Mouse (Mus musculus) lung, embryonic 15.5 days (tissue): Measurements from ENCODE around the gene AC109138.7. TPM values are rescaled to one million over a fixed set of nuclear protein-coding genes. Genes with fewer than 3 reads are reported as not detected.

Experiments used
- ATAC-seq: fragments of 200-750 bp; cut with Nextera tagmentation; 2 replicates; pipeline ENCODE4 v1.8.0; 2017; ENCODE audit warnings: moderate number of reproducible peaks, borderline replicate concordance; ENCODE audit not compliant: low FRiP score, low TSS enrichment; ENCODE audit errors: extremely low read depth
- H3K27ac ChIP-seq: fragments of 300-500 bp; sonication (generic); 2 replicates; pipeline ENCODE4 v1.5.1; 2015; ENCODE audit warnings: moderate library complexity, mild to moderate bottlenecking, inconsistent platforms
- H3K27me3 ChIP-seq: fragments of 300-500 bp; sonication (generic); 2 replicates; pipeline ENCODE4 v1.6.1; 2015; ENCODE audit warnings: inconsistent platforms
- H3K36me3 ChIP-seq: fragments of 300-500 bp; sonication (generic); 2 replicates; pipeline ENCODE4 v1.6.1; 2015; ENCODE audit warnings: inconsistent platforms
- H3K4me1 ChIP-seq: fragments of 300-500 bp; sonication (generic); 2 replicates; pipeline ENCODE4 v1.6.1; 2015; ENCODE audit warnings: inconsistent platforms
- H3K4me2 ChIP-seq: fragments of 300-500 bp; sonication (generic); 2 replicates; pipeline ENCODE4 v1.6.1; 2015; ENCODE audit warnings: inconsistent platforms, mild to moderate bottlenecking, moderate library complexity
- H3K4me3 ChIP-seq: fragments of 300-500 bp; sonication (generic); 2 replicates; pipeline ENCODE4 v1.5.1; 2015; ENCODE audit warnings: mild to moderate bottlenecking, inconsistent platforms
- H3K9ac ChIP-seq: fragments of 300-500 bp; sonication (generic); 2 replicates; pipeline ENCODE4 v1.6.1; 2015; ENCODE audit warnings: inconsistent platforms
- H3K9me3 ChIP-seq: fragments of 300-500 bp; sonication (generic); 2 replicates; pipeline ENCODE4 v1.6.1; 2016; ENCODE audit warnings: inconsistent platforms
- WGBS: fragments of 180-500 bp; shearing (Covaris S2); methylation state at CpG from one replicate; pipeline ENCODE4 v1.1.7; 2015; 5-methylcytosine and 5-hydroxymethylcytosine counted together
- microRNA-seq: library from miRNA; unstranded; fragments of <30 nt; microRNA quantifications from one replicate; pipeline ENCODE4, GENCODE M21; 2016
- polyA plus RNA-seq: library from polyadenylated mRNA; unstranded; fragments of >200 nt; fragmentation: Nextera tagmentation; extraction: Ambion mirVana; gene quantifications from 2 replicates; pipeline ENCODE4 v1.2.1, GENCODE M21; 2015

The AC109138.7 gene
- polyA plus RNA-seq, 1 experiment from 2014 or later = not detected

GRCm38 (mm10) chr19:4262756-4263155 is 48.6 kb downstream of the AC109138.7 start:
- WGBS = 53% methylated on average over 6 of the region's 6 CpGs
- no peak for ATAC-seq
- no peak overlapping the region for H3K4me3 ChIP-seq
- H3K9me3 ChIP-seq = no peaks in the 10 kb centered on the region
- H3K27me3 ChIP-seq = no peaks in the 10 kb centered on the region
- H3K27ac ChIP-seq = no peak overlapping the region
- no peaks in the 10 kb centered on the region for H3K36me3 ChIP-seq
- peaks cover 5% of the 10 kb centered on the region for H3K4me1 ChIP-seq
- no peak overlapping the region for H3K4me2 ChIP-seq
- no peak overlapping the region for H3K9ac ChIP-seq

- 55% methylated on average over 14 of the region's 14 CpGs for WGBS
- H3K27me3 ChIP-seq = no peaks in the 10 kb centered on the region
- H3K4me2 ChIP-seq = no peak overlapping the region
- no peaks in the 10 kb centered on the region for H3K9me3 ChIP-seq
- H3K4me1 ChIP-seq = 0 out of 2 replicates have a peak, but pooled peaks cover 7% of the 10 kb centered on the region
- no peak overlapping the region for H3K4me3 ChIP-seq
- H3K9ac ChIP-seq = no peak overlapping the region
- no peak overlapping the region for H3K27ac ChIP-seq
- ATAC-seq = peak; percentile 25
- no peaks in the 10 kb centered on the region for H3K36me3 ChIP-seq
Measured at GRCm38 (mm10) chr19:4263702-4264101, 49.5 kb downstream of the AC109138.7 start.

GRCm38 (mm10) chr19:4264171-4264780 is 50.1 kb downstream of the AC109138.7 start:
- no peak overlapping the region for H3K4me3 ChIP-seq
- no peak overlapping the region for H3K27ac ChIP-seq
- no peak overlapping the region for H3K4me2 ChIP-seq
- H3K9ac ChIP-seq = no peak overlapping the region
- ATAC-seq = no peak
- 94% methylated on average over 6 of the region's 6 CpGs for WGBS
- H3K36me3 ChIP-seq = no peaks in the 10 kb centered on the region
- H3K27me3 ChIP-seq = no peaks in the 10 kb centered on the region
- no peaks in the 10 kb centered on the region for H3K9me3 ChIP-seq
- H3K4me1 ChIP-seq = 0 out of 2 replicates have a peak, but pooled peaks cover 9% of the 10 kb centered on the region

- H3K4me3 ChIP-seq = no peak overlapping the region
- H3K27ac ChIP-seq = no peak overlapping the region
- no peak for ATAC-seq
- H3K4me1 ChIP-seq = 0 out of 2 replicates have a peak, but pooled peaks cover 9% of the 10 kb centered on the region
- WGBS = 59% methylated on average over 4 of the region's 4 CpGs
- H3K4me2 ChIP-seq = no peak overlapping the region
- H3K9me3 ChIP-seq = no peaks in the 10 kb centered on the region
- H3K27me3 ChIP-seq = no peaks in the 10 kb centered on the region
- no peak overlapping the region for H3K9ac ChIP-seq
- H3K36me3 ChIP-seq = no peaks in the 10 kb centered on the region
Measured at GRCm38 (mm10) chr19:4265956-4266355, 51.8 kb downstream of the AC109138.7 start.

- WGBS = 6% methylated on average over 46 of the region's 46 CpGs
- Histone ChIP-seq H3K27ac (0 out of 2 replicates have a peak within 1 kb of the TSS, but pooled peaks have one; percentile 8), H3K36me3 (no peaks in the 10 kb centered on the region), H3K9ac (peak within 1 kb of the TSS; percentile 42), H3K4me3 (peak within 1 kb of the TSS; percentile 50), H3K4me1 (0 out of 2 replicates have a peak, but pooled peaks cover 9% of the 10 kb centered on the region), H3K27me3 (no peaks in the 10 kb centered on the region), H3K9me3 (no peaks in the 10 kb centered on the region), H3K4me2 (peak within 1 kb of the TSS; percentile 67)
- peak; percentile 85 for ATAC-seq
Measured at GRCm38 (mm10) chr19:4268566-4269361, 54.6 kb downstream of the AC109138.7 start, which contains the start of gene Ssh3. Gene Ssh3 (minus strand): TSS chr19:4269180.

DNA sequence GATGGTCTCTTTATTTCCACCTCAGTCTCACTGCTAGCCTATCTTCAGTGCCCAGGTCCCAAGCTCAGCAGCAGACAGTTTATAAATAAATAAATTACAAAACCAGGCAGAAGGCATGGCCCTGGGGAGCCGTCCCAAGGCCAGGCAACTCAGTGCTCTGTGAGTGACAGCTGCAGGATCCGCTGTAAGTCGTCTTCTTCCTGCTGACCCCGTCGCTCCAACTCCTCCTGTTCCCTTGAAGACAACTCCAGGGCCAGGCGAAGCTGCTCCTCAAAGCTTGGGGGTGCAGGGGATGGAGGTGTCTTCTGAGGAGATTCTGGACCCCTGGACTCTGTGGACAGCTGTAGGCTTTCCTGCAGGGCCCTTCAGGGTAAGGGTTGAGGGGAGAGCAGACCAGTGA is 56.0 kb downstream of the AC109138.7 start:
- no peak overlapping the region for H3K4me2 ChIP-seq
- 0 out of 2 replicates have a peak, but pooled peaks cover 9% of the 10 kb centered on the region for H3K4me1 ChIP-seq
- H3K27ac ChIP-seq = no peak overlapping the region
- H3K9ac ChIP-seq = no peak overlapping the region
- H3K4me3 ChIP-seq = no peak overlapping the region
- H3K36me3 ChIP-seq = no peaks in the 10 kb centered on the region
- 58% methylated on average over 6 of the region's 6 CpGs for WGBS
- H3K9me3 ChIP-seq = no peaks in the 10 kb centered on the region
- no peaks in the 10 kb centered on the region for H3K27me3 ChIP-seq
- no peak for ATAC-seq

DNA sequence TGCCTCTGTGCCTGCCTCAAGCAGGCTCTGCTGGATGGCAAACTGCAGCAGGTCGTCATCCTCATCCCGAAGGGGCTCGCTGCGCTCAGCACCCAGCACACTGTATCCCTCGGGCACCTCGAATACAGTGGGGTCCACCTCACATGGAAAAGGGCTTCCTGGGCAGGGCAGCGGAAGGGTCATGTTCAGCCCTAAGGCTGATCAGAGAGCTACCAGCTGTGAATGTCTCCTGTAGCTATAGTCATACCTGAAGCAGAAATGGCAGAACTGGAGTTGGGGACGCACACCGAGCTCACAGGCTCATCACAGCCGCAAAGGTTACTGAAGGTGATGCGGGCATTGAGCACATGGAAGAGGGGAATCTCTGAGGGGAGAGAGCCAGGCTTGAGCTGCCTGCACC is 56.8 kb downstream of the AC109138.7 start:
- Histone ChIP-seq H3K27ac (no peak overlapping the region), H3K4me2 (no peak overlapping the region), H3K4me1 (0 out of 2 replicates have a peak, but pooled peaks cover 9% of the 10 kb centered on the region), H3K4me3 (no peak overlapping the region), H3K9ac (no peak overlapping the region), H3K27me3 (no peaks in the 10 kb centered on the region), H3K36me3 (no peaks in the 10 kb centered on the region), H3K9me3 (no peaks in the 10 kb centered on the region)
- 92% methylated on average over 11 of the region's 11 CpGs for WGBS
- no peak for ATAC-seq

DNA sequence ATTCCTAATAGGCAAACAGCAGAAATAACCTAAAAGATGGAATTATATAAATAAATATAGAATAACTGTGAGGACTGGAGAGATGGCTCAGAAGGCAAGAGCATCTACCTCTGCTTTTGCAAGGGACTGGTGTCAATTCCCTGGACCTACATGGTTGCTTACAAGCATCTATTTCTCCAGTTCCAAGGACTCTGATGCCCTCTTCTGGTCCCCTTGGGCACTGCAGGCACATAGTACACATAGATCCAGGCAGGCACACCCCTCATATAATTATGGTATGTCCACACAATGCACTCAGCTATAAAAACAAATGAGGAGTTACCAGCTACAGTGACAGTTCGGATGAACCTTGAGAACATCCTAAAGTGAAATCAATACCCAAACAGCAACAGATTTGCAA is 65.3 kb downstream of the AC109138.7 start:
- Histone ChIP-seq H3K27ac (no peak overlapping the region), H3K9me3 (no peaks in the 10 kb centered on the region), H3K27me3 (no peaks in the 10 kb centered on the region), H3K36me3 (0 out of 2 replicates have a peak, but pooled peaks cover 2% of the 10 kb centered on the region), H3K4me1 (peaks cover 10% of the 10 kb centered on the region), H3K4me2 (no peak overlapping the region), H3K4me3 (no peak overlapping the region), H3K9ac (no peak overlapping the region)
- ATAC-seq = no peak
- WGBS = 93% methylated on average over 1 of the region's 1 CpGs

DNA sequence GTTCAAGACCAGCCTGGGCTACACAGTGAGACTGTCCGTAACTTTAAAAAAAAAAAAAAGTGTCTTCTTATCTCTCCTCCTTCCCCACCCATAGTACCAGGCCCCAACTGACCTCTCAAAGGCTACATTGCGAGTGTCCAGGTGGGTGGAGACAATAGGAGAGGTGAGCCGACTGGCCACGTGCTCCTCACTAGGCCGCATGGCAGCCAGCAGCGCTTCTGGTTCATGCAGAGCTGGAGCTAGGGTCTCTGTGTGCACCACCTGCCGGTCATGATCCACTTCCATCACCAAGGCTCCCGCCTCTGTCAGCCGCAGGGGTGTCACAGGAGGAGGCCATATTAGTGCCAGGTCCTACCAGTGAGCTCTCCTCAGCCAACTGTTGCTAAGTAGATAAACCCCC is 66.3 kb downstream of the AC109138.7 start:
- H3K27me3 ChIP-seq = no peaks in the 10 kb centered on the region
- WGBS = 94% methylated on average over 9 of the region's 9 CpGs
- ATAC-seq = no peak
- H3K9me3 ChIP-seq = no peaks in the 10 kb centered on the region
- H3K27ac ChIP-seq = no peak overlapping the region
- peaks cover 3% of the 10 kb centered on the region; the same call in 1 of the 2 replicates for H3K36me3 ChIP-seq
- no peak overlapping the region for H3K4me3 ChIP-seq
- no peak overlapping the region for H3K4me2 ChIP-seq
- H3K4me1 ChIP-seq = peaks cover 10% of the 10 kb centered on the region
- H3K9ac ChIP-seq = no peak overlapping the region

Small RNA genes within 50 kb of the gene (microRNA-seq; reads per million reads assigned to microRNA genes)
- not detected for gene Gm26115
- gene Mir6985 = not detected

Other genes with a start within 250 kb of the AC109138.7 start
- gene Aldh3b2, start 242.0 kb upstream of the AC109138.7 start, polyA plus RNA-seq = 1.3 and 1.5 TPM in 2 replicates
- 11.1 and 12.5 TPM in 2 replicates for gene Acy3, start 227.8 kb upstream of the AC109138.7 start, polyA plus RNA-seq
- gene Tbx10, start 221.6 kb upstream of the AC109138.7 start, polyA plus RNA-seq = not detected in 2 replicates
- gene Nudt8, start 213.8 kb upstream of the AC109138.7 start, polyA plus RNA-seq = 25.9 and 28.0 TPM in 2 replicates
- 2.3 and 2.4 TPM in 2 replicates for gene Gm49405, start 213.7 kb upstream of the AC109138.7 start, polyA plus RNA-seq
- gene Doc2g, start 211.0 kb upstream of the AC109138.7 start, polyA plus RNA-seq = 3.6 and 4.9 TPM in 2 replicates
- 191 and 199 TPM in 2 replicates for gene Ndufv1, start 201.6 kb upstream of the AC109138.7 start, polyA plus RNA-seq
- gene Gstp1, start 176.4 kb upstream of the AC109138.7 start, polyA plus RNA-seq = 470 and 486 TPM in 2 replicates
- 3.9 and 5.2 TPM in 2 replicates for gene Gstp2, start 168.3 kb upstream of the AC109138.7 start, polyA plus RNA-seq
- gene Gstp3, start 154.8 kb upstream of the AC109138.7 start, polyA plus RNA-seq = 0.22 and 0.83 TPM in 2 replicates
- gene Cabp2, start 132.8 kb upstream of the AC109138.7 start, polyA plus RNA-seq = not detected in 2 replicates
- gene Cdk2ap2, start 117.2 kb upstream of the AC109138.7 start, polyA plus RNA-seq = 100 and 103 TPM in 2 replicates
- 12.5 and 13.8 TPM in 2 replicates for gene Pitpnm1, start 114.4 kb upstream of the AC109138.7 start, polyA plus RNA-seq
- 104 and 106 TPM in 2 replicates for gene Aip, start 88.5 kb upstream of the AC109138.7 start, polyA plus RNA-seq
- gene Gpr152, start 74.6 kb upstream of the AC109138.7 start, polyA plus RNA-seq = not detected in 2 replicates
- gene Cabp4, start 70.3 kb upstream of the AC109138.7 start, polyA plus RNA-seq = 0.11 TPM in 1 of 2 replicates, not detected in the other
- 157 and 168 TPM in 2 replicates for gene Coro1b, start 65.7 kb upstream of the AC109138.7 start, polyA plus RNA-seq
- gene Ptprcap, start 60.8 kb upstream of the AC109138.7 start, polyA plus RNA-seq = 3.4 and 13.5 TPM in 2 replicates
- gene Rps6kb2, start 51.0 kb upstream of the AC109138.7 start, polyA plus RNA-seq = 45.0 and 49.4 TPM in 2 replicates
- gene Carns1, start 38.9 kb upstream of the AC109138.7 start, polyA plus RNA-seq = 2.4 and 2.8 TPM in 2 replicates
- gene Tbc1d10c, start 23.1 kb upstream of the AC109138.7 start, polyA plus RNA-seq = 2.5 and 6.7 TPM in 2 replicates
- 974 TPM in 2 replicates for gene Ppp1ca, start 22.3 kb upstream of the AC109138.7 start, polyA plus RNA-seq
- gene Rad9a, start 12.7 kb upstream of the AC109138.7 start, polyA plus RNA-seq = 32.5 and 34.7 TPM in 2 replicates
- 4.7 and 5.5 TPM in 2 replicates for gene Clcf1, start 119 bp upstream of the AC109138.7 start, polyA plus RNA-seq
- 27.6 and 32.4 TPM in 2 replicates for gene Pold4, start 17.5 kb downstream of the AC109138.7 start, polyA plus RNA-seq
- 15.2 and 16.9 TPM in 2 replicates for gene Ssh3, start 54.8 kb downstream of the AC109138.7 start, polyA plus RNA-seq
- gene Ankrd13d, start 68.8 kb downstream of the AC109138.7 start, polyA plus RNA-seq = 3.3 and 4.2 TPM in 2 replicates
- 16.2 and 16.7 TPM in 2 replicates for gene Grk2, start 91.9 kb downstream of the AC109138.7 start, polyA plus RNA-seq
- gene Kdm2a, start 183.9 kb downstream of the AC109138.7 start, polyA plus RNA-seq = 37.8 and 40.9 TPM in 2 replicates
- 37.9 and 45.3 TPM in 2 replicates for gene Rhod, start 225.1 kb downstream of the AC109138.7 start, polyA plus RNA-seq